Mouse (Mus musculus) adrenal gland, adult (tissue): ENCODE measurements around the gene Ugt1a6a.
"Not testable (repeated sequence)": the region's sequence is repeated elsewhere in the genome, so short reads cannot be mapped to it uniquely, and the experiment has no call there.

Experiments used
- DNase-seq, 2 experiments: peaks; one replicate each; pipeline ENCODE4 v3.0.0; 2022 to 2023; ENCODE audit warnings: low spot score in 1 of 2; ENCODE audit not compliant: inconsistent age in 2 of 2

Ugt1a6a gene

GRCm38 (mm10) chr1:88133908-88134456 is 627 bp upstream of the Ugt1a6a start:
- no peak for DNase-seq

GRCm38 (mm10) chr1:88135229-88135904 is 758 bp downstream of the Ugt1a6a start:
- DNase-seq = peak in 1 of 2 experiments; percentile 56

- DNase-seq = no peak
These were observed 2.0 kb downstream of the Ugt1a6a start for GRCm38 (mm10) chr1:88136646-88137045.

GRCm38 (mm10) chr1:88137264-88137663 is 2.7 kb downstream of the Ugt1a6a start:
- no peak for DNase-seq

- no peak for DNase-seq
These were observed 3.5 kb downstream of the Ugt1a6a start for GRCm38 (mm10) chr1:88138145-88138544.

GRCm38 (mm10) chr1:88140492-88140891 is 5.9 kb downstream of the Ugt1a6a start:
- not testable (repeated sequence) for DNase-seq

- peak; percentile 23 to 71 for DNase-seq
These were observed 9.5 kb downstream of the Ugt1a6a start for GRCm38 (mm10) chr1:88143966-88144675.

- peak in 1 of 2 experiments; percentile 59 for DNase-seq
These were observed 10.7 kb downstream of the Ugt1a6a start for GRCm38 (mm10) chr1:88145278-88145677.

GRCm38 (mm10) chr1:88150133-88150532 is 15.5 kb downstream of the Ugt1a6a start:
- peak in 1 of 2 experiments; percentile 48 for DNase-seq

- DNase-seq = peak in 1 of 2 experiments; percentile 34
These were observed 23.8 kb downstream of the Ugt1a6a start for GRCm38 (mm10) chr1:88158430-88158829.

- no peak for DNase-seq
These were observed 31.1 kb downstream of the Ugt1a6a start, which contains the start of gene Ugt1a5 for GRCm38 (mm10) chr1:88165711-88166110. TSS of gene Ugt1a5 (plus strand) at chr1:88166012.

GRCm38 (mm10) chr1:88172190-88172589 is 37.6 kb downstream of the Ugt1a6a start:
- peak in 1 of 2 experiments; percentile 32 for DNase-seq

- no peak for DNase-seq
These were observed 45.0 kb downstream of the Ugt1a6a start for GRCm38 (mm10) chr1:88179657-88180056.

GRCm38 (mm10) chr1:88186325-88186935 is 51.8 kb downstream of the Ugt1a6a start:
- DNase-seq = no peak

GRCm38 (mm10) chr1:88192136-88192535 is 57.5 kb downstream of the Ugt1a6a start:
- DNase-seq = no peak

- DNase-seq = peak in 1 of 2 experiments; percentile 65
These were observed 61.1 kb downstream of the Ugt1a6a start for GRCm38 (mm10) chr1:88195687-88196086.

- no peak for DNase-seq
These were observed 62.8 kb downstream of the Ugt1a6a start for GRCm38 (mm10) chr1:88197443-88197842.

GRCm38 (mm10) chr1:88199996-88200395 is 65.4 kb downstream of the Ugt1a6a start:
- no peak for DNase-seq

GRCm38 (mm10) chr1:88200456-88200855 is 65.8 kb downstream of the Ugt1a6a start, which contains the start of gene Ugt1a2:
TSS of gene Ugt1a2 (plus strand) at chr1:88200601.
- no peak for DNase-seq

GRCm38 (mm10) chr1:88205294-88205922 is 70.8 kb downstream of the Ugt1a6a start, which contains the start of gene Dnajb3:
TSS of gene Dnajb3 (minus strand) at chr1:88205782.
- peak; percentile 80 to 89 for DNase-seq
